Mouse (Mus musculus) fat pad, adult 2 months (tissue): ENCODE data around the gene Phlpp2.
"Not testable (repeated sequence)": the region's sequence is repeated elsewhere in the genome, so short reads cannot be mapped to it uniquely, and the experiment has no call there.

Experiments used
- DNase-seq: peaks from one replicate; pipeline ENCODE4 v3.0.0-alpha.2; 2011; ENCODE audit warnings: low read depth, low spot score; ENCODE audit errors: extremely low read depth

Phlpp2 gene

DNA sequence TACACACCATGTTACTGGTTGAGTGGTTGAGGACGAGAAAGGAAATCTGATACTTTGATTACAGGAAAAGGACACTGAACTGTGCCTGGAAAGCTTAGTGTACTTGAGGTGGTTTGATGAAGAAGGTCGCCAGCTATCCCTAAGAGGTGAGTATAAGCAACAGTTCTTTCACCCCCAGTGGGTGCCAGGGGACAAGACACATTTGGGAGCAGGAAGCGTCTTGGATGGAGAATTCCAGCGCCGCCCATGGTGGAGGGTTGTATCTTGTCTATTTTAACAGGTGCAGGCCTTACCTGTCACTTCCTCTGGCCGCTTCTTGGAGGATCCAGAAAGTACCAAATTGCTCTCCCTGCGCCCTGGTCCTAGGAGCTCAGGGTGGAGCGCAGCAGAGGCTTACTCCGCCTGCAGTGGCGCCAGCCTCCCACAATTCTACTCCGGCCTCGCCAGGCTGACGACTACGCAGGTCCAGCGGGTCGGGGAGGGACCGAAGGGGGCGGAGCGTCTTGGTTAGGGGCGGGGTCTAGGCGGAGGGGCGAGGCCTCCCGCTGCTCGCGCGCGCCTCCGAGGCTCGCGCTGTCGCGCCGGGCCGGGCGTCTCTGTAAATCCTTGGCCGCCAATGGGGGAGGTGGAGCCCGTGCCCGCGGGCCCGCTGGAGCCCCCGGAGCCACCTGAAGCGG lies at the start of gene Phlpp2:
Gene Phlpp2 (plus strand): TSS at position 540 of the 677 bp plus-strand sequence.
- no peak for DNase-seq

DNA sequence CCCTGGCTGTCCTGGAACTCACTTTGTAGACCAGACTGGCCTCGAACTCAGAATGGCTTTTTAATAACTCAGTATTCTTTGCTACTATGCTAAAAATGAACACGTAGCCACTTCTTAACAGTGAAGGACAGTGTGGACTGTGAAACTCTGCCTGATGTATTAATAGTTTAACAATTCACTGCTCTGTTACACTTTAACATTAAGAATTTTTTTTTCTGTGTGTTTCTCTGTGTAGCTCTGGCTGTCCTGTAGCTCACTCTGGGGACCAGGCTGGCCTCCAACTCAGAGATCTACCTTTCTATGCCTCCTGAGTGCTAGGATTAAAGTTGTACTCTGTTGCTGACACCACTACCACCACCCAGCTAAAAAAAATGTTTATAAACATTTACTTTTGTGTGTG lies 44.8 kb upstream of the Phlpp2 start:
- DNase-seq, result no peak

DNA sequence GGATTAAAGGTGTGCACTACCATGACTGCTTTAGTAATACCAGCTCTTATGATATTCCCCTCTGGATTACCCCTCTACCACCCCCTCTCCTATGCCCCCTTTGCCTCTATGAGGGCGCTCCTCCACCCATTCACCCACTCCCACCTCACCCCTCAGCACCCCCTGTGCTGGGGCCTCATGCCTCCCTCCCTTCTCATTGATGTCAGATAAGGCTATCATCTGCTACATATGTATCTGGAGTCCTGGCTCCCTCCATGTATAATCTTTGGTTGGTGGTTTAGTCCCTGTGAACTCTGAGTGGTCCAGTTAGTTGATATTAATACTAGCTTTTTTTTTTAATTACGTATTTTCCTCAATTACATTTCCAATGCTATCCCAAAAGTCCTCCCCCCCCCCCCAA lies 28.5 kb upstream of the Phlpp2 start:
- DNase-seq, result no peak

DNA sequence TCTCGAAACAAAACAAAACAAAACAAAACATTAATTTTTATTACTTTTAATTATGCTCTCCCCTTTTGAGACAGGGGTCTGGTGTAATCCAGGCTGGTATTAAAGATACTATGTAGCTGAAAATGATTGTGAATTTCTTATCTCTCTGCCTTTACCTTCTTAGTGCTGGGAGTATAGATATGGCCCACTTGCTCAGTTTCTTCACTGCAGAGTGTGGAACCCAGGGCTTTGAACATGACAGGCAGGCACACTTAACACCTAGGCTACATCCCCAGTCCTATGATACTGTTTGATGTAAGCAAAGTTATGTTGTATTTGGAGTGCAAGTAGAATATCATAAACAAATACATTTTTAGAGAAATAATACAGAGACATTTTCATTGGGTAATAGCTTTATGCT lies 25.9 kb upstream of the Phlpp2 start:
- no peak for DNase-seq

DNA sequence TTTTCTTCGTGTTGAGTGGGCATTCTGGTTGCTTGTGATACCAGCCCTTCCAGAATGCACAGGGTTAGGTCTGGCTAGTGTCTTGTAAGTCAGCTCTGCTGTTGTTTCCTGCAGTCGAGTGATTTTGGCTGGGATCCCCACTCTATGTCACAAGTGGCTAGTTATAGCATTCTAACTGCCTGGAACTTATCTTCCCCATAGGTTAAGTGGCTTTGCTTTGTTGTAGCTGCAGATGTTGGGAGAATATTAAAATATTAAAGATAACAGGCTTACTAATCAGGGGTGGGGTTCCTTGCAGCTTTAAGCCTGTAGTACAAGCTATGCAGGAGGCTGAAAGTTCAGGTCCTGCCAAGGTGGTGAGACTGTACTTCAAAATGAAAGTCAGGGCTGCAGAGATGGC lies 20.5 kb upstream of the Phlpp2 start:
- DNase-seq, result no peak

DNA sequence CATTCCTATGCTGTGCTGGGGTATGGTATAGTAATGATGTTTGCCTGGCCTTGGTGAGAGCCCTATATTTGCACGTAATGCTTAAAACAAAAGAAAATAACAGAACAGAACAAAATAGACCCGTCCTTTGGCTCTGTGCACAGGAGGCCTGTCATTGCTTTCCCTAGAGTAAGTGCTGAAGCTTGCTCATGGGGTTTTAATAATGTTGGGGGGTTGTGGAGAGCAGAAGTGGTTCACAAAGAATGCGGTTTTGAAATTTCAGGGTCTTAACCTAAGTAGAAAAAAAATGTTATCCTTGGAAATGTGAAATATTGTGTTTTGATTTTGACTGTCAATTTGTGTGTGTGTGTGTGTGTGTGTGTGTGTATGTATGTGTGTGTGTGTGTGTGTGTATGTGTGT lies 19.4 kb upstream of the Phlpp2 start:
- DNase-seq, result no peak

DNA sequence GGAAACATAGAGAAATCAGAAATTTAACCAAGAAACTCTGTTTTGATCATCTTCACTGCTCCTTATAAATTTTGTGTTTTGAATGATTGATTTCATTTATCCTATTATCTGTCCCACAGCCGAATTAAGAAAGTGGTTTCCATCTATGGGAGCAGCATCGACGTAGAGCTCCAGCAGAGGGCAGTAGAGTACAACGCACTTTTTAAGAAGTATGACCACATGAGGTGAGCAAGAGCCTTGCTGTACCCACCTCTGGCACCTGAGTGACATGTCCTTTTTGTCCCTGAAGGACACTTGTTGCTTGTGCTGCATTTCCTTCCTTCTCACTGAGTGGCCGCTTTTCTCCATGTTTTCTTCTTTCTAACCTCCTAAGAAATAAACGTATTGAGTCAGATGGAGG lies 14.9 kb upstream of the Phlpp2 start:
- no peak for DNase-seq

DNA sequence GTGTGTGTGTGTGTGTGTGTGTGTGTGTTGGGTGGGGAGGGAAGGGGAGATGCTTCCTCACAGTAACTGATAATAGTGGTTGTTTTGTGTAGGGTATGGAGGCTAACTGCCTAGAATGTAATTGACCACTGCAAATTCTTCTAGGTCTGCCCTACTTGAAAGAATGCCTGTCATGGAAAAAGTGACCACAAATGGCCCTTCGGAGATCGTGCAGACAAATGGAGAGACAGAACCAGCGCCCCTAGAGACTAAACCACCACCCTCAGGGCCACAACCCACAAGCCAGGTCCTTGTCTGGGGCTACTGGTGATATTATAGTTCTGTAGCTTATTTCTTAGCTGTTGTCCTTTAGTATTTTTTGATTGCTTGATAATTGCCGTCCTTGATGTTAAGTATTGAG lies 13.8 kb upstream of the Phlpp2 start:
- DNase-seq, result no peak

DNA sequence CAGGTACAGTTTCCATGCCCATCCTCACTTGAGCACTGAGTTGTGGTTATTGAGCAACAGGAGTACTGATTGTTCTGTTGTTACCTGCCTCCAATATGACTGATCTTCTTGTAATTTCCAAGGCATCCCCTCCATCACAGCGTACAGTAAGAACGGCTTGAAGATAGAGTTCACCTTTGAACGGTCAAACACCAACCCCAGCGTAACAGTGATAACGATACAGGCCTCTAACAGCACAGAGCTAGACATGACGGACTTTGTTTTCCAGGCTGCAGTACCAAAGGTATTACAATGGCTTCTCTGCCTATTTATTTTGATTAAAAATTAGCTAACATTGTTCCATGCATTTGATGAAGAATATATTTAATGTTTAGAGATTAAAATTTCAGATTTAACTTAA lies 12.9 kb upstream of the Phlpp2 start:
- DNase-seq, result no peak

DNA sequence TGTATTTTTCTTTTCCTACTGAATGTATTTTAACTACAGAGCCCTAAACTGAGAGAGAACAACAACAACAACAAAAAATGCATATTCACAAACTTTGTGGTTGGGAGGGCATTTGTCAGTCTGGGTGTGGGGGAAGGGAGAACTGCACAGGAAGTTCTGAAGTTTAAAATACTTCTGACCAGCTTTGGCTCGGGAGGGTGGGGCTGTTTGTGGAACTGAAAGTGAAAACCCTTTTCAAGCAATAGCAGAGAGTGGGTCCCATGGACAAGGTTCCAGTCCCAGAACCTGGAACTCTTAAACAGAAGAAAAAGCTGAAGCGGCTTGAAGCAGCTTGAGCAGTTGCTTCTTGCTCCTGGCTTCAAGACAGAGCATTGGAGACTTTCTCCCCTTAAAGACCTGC lies 4.9 kb upstream of the Phlpp2 start:
- DNase-seq, result no peak

DNA sequence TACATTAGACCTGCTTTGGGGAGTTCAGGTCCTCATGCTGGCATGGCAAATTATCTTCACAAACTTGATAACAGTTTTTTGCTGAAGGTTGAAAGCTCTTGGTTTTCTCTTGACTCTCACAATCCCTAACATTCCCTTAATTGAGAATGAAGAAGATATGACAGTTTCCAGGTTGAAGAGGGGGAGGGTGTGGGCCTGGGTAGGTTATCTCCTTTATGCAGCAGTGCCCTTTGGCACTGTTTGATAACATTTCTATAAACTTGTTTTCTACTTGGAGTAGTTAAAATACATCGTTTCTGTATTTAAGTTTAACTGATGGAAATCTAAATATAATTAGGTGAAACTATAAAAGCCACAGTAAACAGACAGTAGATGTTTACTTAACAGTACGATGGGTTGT lies 3.5 kb upstream of the Phlpp2 start:
- DNase-seq, result no peak

DNA sequence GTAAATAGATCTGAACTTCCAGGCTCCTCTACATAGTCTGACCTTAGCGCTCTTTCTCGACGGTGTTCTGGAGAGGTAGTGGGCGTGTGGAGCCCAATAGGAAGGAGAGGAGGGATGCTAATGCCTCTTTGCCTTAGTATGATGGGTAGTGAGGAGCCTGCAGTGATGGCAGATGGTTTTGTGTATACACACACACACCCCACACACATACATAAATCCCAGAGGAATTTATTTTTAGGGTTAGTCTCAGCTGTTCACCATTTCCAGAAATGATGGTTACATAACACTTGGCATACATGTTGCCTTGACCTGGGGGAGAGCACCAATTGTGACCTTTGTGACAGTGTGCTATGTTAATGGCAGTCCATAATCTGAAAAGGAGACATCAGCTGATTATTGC lies 2.8 kb upstream of the Phlpp2 start:
- DNase-seq, result no peak

DNA sequence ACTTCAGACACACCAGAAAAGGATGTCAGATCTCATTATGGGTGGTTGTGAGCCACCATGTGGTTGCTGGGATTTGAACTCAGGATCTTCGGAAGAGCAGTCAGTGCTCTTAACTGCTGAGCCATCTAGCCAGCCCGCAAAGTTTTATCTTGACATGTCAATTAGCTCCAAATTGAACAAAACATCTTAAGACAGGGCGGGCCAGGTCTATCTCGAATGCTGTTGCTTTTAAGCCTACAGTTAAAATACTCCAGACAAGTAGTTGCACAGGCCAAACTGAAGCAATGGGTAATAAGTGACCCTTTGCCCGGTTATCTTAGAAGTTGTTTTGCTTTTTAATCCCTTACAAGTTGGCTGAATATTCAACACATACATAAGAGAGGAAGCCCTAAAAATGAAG lies 1.7 kb upstream of the Phlpp2 start:
- no peak for DNase-seq

DNA sequence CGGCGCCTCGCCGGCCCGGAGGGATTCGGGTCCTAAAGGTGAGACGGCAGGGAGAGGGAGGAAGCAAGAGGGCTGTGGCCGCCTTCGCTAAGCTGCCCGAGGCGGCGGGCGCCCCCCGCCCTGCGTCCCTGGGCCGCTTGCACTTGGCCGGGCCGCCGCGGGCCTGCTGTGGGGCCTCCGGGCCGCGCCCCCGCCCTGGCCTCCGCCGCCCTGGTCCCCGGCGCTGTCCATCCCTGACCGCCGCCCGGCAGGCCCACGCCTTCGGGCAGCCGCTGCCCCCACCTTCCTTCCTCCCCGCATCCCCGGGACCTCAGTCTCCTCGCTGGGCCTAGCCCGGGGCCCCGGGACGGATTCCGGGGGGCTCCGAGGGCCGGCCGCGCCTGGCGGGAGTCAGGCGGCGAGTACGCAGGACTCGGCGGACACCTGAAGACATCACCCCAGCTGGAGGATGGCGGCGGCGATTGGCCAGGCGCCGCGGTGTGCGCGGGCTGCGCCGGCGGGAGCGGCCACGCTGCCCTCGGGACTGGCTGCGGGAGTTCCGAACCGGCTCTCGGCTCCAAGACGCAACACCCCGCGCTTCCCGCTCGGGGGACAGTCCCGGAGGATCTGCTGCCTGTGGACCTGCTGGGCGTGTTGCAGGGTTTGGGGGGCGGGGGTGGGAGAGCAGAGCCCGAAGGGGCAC lies 479 bp downstream of the Phlpp2 start:
- DNase-seq, result no peak

DNA sequence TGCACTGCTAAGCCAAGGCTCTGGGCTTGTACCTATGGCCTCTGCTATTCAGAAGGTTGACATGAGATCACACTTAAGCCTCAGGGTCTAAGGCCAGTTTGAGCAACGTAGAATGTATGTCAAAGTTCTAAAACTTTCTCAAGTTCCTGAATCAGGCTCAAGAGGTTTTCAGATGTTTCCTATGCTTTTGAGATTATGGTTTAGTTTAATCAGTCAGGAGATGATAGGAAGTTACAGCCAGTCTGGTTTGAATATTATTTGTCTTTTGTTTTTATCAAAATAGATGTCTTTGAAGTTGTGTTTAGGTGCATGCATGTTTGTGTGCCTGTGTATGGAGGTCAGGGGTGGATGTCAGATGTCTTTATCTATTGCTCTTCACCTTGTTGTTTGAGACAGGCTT lies 2.7 kb downstream of the Phlpp2 start:
- no peak for DNase-seq

DNA sequence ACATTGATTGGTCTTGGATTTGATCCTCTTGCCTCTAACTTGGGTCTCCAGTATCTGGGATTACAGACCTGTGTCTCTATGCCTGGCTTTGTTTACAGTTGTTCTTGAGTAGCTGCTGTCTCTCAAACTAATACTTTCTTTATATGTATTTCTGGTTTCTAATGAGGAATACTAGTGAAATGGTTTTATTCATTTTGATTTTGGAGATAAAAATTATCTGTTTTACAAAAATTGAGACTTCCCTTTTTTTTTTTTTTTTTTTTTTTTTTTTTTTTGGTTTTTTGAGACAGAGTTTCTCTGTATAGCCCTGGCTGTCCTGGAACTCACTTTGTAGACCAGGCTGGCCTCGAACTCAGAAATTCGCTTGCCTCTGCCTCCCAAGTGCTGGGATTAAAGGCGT lies 5.5 kb downstream of the Phlpp2 start:
- not testable (repeated sequence) for DNase-seq

DNA sequence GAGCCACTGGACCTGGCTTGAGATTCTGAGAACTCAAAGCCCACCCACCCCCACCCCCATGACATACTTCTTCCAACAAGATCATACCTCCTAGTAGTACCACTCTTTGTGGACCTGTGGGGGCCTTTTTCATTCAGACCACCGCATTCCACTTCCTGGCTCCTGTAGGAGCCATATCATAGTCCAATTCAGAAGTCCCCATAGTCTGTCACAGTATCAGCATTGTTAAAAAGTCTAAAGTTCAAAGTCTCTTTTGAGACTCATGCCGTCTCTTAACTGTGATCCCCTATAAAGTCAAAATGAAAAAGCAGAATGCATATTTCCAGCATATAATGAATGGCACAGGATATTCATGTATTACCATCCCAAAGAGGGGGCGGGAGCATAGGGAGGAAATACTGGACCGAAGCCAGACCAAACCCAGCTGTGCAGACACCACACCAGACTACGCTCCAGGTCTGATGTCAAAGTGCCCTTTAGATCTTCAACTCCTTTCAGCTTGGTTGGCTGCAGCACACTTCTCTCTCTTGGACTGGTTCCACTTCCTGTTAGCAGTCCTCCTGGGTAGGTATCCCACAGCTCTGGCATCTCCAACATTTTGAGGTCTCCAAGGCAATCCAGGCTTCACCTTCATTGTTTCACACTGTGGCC lies 11.8 kb downstream of the Phlpp2 start:
- no peak for DNase-seq

DNA sequence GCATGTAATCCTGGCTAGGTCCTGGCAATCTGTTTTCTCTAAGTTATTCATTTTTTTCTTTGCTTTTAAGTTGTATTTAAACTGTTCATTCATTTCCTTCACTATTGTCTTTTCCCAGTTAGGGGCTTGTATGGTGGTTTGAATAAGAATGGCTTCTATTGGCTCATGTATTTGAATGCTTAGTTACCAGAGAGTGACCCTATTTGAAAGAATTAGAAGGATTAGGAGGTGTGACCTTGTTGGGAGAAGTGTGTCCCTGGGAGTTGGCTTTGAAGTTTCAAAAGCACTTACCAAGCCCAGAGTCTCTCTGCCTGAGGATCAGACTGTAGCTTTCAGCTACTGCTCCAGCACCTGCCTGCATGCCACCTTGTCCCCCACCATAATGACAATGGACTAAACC lies 17.0 kb downstream of the Phlpp2 start:
- DNase-seq, result no peak

DNA sequence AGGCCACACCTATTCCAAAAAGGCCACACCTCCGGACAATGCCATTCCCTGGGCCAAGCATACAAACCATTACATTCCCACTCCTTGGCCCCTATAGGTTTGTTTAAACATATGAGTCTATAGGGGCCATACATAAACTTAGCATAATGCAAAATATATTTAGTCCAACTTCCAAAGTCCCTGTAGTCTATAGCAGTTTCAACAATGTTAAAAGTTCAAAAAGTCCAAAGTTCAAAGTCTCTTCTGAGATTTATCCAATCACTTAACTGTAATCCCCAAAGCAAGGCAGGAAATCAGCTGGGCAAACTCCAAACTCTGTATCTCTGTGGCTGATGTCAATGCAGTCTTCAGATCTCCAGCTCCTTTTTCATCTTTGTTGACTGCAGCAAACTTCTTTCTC lies 20.9 kb downstream of the Phlpp2 start:
- DNase-seq, result no peak

DNA sequence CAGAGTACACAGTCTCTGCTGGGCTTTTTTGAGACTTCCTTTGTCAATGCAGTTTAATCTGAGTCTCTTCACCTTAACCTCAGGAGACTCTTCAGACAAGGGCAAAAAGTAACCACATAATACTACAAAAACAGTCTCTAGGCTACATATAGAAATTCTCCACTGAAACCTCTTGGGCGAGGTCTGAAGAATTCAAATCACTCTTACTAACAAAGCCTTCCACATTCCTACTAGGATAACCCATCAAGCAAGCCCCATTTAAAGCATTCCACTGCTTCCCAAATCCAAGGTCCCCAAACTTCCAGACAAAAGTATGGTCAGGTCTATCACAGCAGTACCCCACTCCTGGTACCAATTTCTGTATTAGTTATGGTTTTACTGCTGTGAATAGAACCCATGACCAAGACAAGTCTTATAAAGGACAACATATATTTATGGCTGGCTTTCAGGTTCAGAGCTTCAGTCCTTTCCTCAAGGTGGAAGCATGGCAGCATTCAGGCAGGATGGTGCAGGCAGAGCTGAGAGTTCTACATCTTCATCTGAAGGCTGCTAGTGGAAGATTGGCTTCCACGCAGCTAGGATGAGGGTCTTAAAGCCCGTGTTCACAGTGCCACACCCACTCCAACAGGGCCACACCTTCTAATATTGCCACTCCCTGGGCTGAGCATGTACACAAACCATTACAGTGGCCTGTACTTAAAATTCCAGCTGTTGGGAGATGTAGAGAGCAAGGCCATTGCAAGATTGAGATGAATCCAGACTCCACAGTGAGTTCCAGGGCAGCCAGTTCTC lies 22.6 kb downstream of the Phlpp2 start:
- no peak for DNase-seq

DNA sequence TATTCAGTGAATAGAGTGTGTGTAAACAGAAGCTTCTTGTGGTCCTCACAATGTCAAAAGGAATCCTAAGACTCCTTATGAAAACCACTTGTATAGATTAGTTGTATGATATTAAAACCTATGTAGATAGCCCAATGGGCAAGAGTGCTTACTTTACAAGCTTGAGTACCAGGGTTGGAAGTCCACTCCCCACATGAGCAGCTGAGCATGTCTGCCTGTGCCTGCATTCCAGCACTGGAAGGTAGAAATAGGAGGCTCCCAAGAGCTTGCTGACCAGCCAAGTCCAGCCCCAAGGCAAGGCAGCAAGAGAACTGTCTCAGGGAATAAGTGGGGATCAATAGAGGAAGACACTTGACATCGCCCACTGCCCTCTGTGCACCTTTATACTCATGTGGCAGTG lies 26.3 kb downstream of the Phlpp2 start:
- DNase-seq, result no peak

DNA sequence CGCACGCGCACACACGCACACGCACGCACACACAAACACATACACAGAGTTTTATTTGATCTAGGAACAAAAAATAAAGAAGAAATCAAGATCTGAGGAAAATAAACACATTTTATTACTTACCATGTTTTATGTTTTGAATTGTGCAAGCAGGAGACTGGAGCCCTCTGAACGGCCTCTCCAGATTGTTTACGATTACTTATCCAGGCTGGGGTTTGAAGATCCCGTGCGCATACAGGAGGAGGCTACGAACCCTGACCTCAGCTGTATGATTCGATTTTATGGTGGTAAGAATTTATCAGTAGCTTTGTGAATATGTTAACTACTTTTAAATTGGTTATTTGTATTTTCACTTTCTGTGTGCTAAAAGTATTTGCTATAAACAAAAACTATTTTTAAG lies 27.0 kb downstream of the Phlpp2 start:
- no peak for DNase-seq
